Mouse (Mus musculus) G1E (cell line): ENCODE data around the gene Nid1. TPM values are rescaled to one million over a fixed set of nuclear protein-coding genes. Genes with fewer than 3 reads are reported as not detected.
"Not testable (repeated sequence)": the region's sequence is repeated elsewhere in the genome, so short reads cannot be mapped to it uniquely, and the experiment has no call there.

Experiments used
- ATAC-seq: 2 replicates; pipeline ENCODE4 v1.8.0; 2016; ENCODE audit warnings: mild to moderate bottlenecking; ENCODE audit not compliant: insufficient number of reproducible peaks, poor library complexity, low FRiP score, severe bottlenecking; ENCODE audit errors: extremely low read depth
- DNase-seq: peaks from one replicate; pipeline ENCODE4 v3.0.0; 2012; ENCODE audit warnings: low spot score
- H3K27me3 ChIP-seq: 2 replicates; pipeline ENCODE4 v1.6.1; 2012; ENCODE audit warnings: mild to moderate bottlenecking, low read length, inconsistent platforms; ENCODE audit not compliant: insufficient read depth
- H3K36me3 ChIP-seq: replicated peaks from 2 replicates; pipeline ENCODE3; 2012; ENCODE audit warnings: mild to moderate bottlenecking, inconsistent platforms
- H3K4me1 ChIP-seq: 2 replicates; pipeline ENCODE4 v1.6.1; 2012; ENCODE audit warnings: low read depth, low read length, inconsistent platforms, mixed read lengths; ENCODE audit not compliant: insufficient read depth
- H3K4me3 ChIP-seq: 2 replicates; pipeline ENCODE4 v1.5.1; 2012; ENCODE audit warnings: low read depth, mild to moderate bottlenecking, inconsistent platforms, low read length, moderate library complexity, mixed read lengths
- H3K9me3 ChIP-seq: replicated peaks from 2 replicates; pipeline ENCODE4 v1.6.1; 2012; ENCODE audit warnings: inconsistent platforms
- CTCF ChIP-seq: IDR thresholded peaks from 2 replicates; pipeline ENCODE4 v1.5.1; 2012; ENCODE audit warnings: low read depth, low read length, inconsistent platforms, mixed read lengths
- GATA1 ChIP-seq: IDR thresholded peaks from 2 replicates; pipeline ENCODE4 v1.6.1; 2012; ENCODE audit warnings: borderline replicate concordance, low read length, inconsistent platforms, mixed read lengths
- GATA2 ChIP-seq: IDR thresholded peaks from 2 replicates; pipeline ENCODE4 v1.6.1; 2012; ENCODE audit warnings: low read depth, low read length, inconsistent platforms, borderline replicate concordance
- POLR2AphosphoS5 ChIP-seq: IDR thresholded peaks from 2 replicates; pipeline ENCODE4 v1.6.1; 2012; ENCODE audit warnings: low read depth, low read length, inconsistent platforms; ENCODE audit not compliant: insufficient replicate concordance
- TAL1 ChIP-seq: conservative IDR thresholded peaks from 2 replicates; pipeline ENCODE4 v1.6.1; 2012; ENCODE audit warnings: low read depth, low read length, inconsistent platforms, mixed read lengths
- polyA plus RNA-seq: library from polyadenylated mRNA; stranded (reverse); fragments of >175 nt; gene quantifications from 2 replicates; pipeline ENCODE4 v1.2.3, GENCODE M21; 2012
- total RNA-seq, 2 experiments: library from RNA; stranded (forward) in 1 of 2; stranded (reverse) in 1 of 2; fragments of 200-1000 nt in 1 of 2; fragments of >200 nt in 1 of 2; fragmentation: Nextera tagmentation in 1 of 2; gene quantifications; 2 replicates each; pipeline ENCODE4 v1.2.3; 2014 to 2017

The Nid1 gene
- total and polyA plus RNA-seq, 3 experiments = 0.11 TPM; not detected in 2

DNA sequence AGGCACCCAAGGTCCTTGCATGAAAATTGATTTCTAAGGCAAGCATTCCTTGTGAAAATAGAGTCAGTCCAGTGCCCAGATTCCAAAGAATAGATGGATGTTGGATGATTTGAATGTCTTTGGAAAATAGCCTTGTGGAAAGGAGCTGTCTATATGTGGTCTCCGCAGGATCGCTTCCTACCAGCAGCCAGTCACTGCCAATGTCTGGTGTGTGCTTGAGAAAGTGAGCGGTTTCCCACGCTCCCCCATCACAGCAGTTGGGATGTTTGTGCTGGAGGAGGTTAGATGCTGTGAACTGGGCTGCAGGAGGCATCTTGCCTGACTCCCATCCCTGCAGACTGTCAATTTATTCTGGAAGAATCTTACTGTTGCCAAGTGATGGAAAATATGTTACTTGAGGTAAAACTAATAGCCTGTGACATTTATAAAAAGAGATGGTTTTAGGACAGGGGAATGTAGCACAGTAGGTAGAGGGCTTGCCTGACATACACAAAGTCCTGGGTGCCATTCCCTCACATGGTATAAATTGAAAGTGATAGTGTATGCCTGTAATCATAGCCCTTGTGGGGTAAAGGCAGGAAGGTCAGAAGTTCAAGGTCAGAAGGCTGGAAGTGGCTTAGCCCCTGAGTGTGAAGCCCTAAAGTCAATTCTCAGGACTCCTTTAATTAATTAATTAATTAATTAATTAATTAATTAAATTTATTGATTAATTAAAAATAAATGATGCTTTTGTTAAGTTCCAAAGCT, 24.3 kb downstream of the Nid1 start:
- no peaks in the 10 kb centered on the region for H3K36me3 ChIP-seq
- H3K4me1 ChIP-seq = no peaks in the 10 kb centered on the region
- DNase-seq = no peak
- H3K4me3 ChIP-seq = no peak overlapping the region
- no peak for ATAC-seq
- no peaks in the 10 kb centered on the region for H3K9me3 ChIP-seq
- no peak for TF ChIP-seq POLR2AphosphoS5
- TF ChIP-seq CTCF = no peak
- TF ChIP-seq GATA2 = no peak
- TF ChIP-seq GATA1 = no peak
- TF ChIP-seq TAL1 = no peak
- peaks cover 2% of the 10 kb centered on the region for H3K27me3 ChIP-seq

DNA sequence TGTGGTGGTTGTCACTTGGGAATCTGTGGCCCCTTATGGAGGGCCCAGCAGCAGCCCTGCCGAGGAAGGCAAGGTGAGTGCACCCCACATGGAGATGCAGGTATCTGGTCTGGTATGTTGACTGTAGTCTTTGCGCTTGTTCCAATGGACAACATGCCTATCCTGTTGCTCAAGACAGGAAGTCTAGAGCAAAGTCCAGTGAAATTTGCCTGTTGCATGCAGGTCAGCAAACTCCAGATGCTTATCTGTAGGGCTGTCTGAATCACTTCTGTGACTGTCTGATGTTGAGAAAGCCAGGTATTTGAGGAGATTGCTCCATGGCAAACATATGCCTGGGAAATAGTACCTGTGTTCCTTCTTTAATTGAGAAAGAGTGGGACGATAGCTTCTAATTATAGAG, 26.6 kb downstream of the Nid1 start:
- H3K4me3 ChIP-seq = no peak overlapping the region
- DNase-seq (no peak), ATAC-seq (no peak)
- H3K4me1 ChIP-seq = no peaks in the 10 kb centered on the region
- TF ChIP-seq GATA1 (no peak), GATA2 (no peak), CTCF (no peak), TAL1 (no peak), POLR2AphosphoS5 (no peak)
- H3K27me3 ChIP-seq = peaks cover 2% of the 10 kb centered on the region
- no peaks in the 10 kb centered on the region for H3K36me3 ChIP-seq
- H3K9me3 ChIP-seq = no peaks in the 10 kb centered on the region

DNA sequence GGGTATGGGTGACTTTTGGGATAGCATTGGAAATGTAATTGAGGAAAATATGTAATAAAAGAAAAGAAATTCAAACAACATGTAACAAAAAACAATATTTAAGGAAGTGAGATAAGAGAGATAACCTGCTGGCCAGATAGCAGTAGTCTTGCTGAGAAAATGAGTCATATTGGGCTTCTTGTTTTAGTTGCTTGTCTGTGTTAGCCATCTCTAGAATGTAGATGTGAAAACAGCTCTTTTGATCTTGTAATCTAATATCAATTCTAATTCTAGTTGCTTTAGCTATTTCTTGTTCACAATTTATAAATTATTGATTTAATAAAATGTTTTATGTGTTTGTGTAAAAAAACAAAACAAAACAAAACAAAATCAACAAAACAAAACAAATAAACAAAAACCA, 29.9 kb downstream of the Nid1 start:
- DNase-seq, ATAC-seq, H3K36me3 ChIP-seq, H3K4me1 ChIP-seq, H3K4me3 ChIP-seq, H3K9me3 ChIP-seq, H3K27me3 ChIP-seq: not testable (repeated sequence)

GRCm38 (mm10) chr13:13468513-13468912, 31.2 kb downstream of the Nid1 start:
- Histone ChIP-seq H3K9me3 (no peaks in the 10 kb centered on the region), H3K4me1 (no peaks in the 10 kb centered on the region), H3K4me3 (no peak overlapping the region), H3K27me3 (peaks cover 5% of the 10 kb centered on the region; the same call in 1 of the 2 replicates), H3K36me3 (no peaks in the 10 kb centered on the region)
- ATAC-seq (no peak), DNase-seq (no peak)
- TF ChIP-seq GATA1 (no peak), GATA2 (no peak), POLR2AphosphoS5 (no peak), TAL1 (no peak), CTCF (no peak)

GRCm38 (mm10) chr13:13471334-13471757, 34.0 kb downstream of the Nid1 start:
- no peak for ATAC-seq
- no peak for DNase-seq
- TF ChIP-seq GATA1 = no peak
- no peak for TF ChIP-seq POLR2AphosphoS5
- no peak for TF ChIP-seq GATA2
- TF ChIP-seq TAL1 = no peak
- no peak for TF ChIP-seq CTCF
- no peak overlapping the region for H3K4me3 ChIP-seq
- no peaks in the 10 kb centered on the region for H3K4me1 ChIP-seq
- H3K9me3 ChIP-seq = no peaks in the 10 kb centered on the region
- H3K27me3 ChIP-seq = peaks cover 2% of the 10 kb centered on the region; the same call in 1 of the 2 replicates
- no peaks in the 10 kb centered on the region for H3K36me3 ChIP-seq

DNA sequence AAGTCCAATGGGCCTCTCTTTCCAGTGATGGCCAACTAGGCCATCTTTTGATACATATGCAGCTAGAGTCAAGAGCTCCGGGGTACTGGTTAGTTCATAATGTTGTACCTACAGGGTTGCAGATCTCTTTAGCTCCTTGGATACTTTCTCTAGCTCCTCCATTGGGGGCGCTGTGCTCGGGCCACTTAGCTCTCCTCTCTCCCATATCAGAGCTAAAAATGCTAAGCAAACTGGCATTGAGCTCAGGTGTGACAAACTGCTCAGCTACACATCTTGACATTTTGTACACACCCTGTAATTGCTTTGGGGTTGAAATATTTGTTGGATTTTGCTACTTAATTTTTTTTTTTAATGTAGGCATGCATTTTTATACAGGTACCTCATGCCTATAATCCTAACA, 37.1 kb downstream of the Nid1 start:
- not testable (repeated sequence) for H3K9me3 ChIP-seq, H3K36me3 ChIP-seq, H3K4me3 ChIP-seq, H3K4me1 ChIP-seq, DNase-seq, H3K27me3 ChIP-seq, ATAC-seq

- H3K36me3 ChIP-seq = no peaks in the 10 kb centered on the region
- no peaks in the 10 kb centered on the region for H3K9me3 ChIP-seq
- DNase-seq (no peak), ATAC-seq (no peak)
- H3K27me3 ChIP-seq = peaks cover 6% of the 10 kb centered on the region; the same call in 1 of the 2 replicates
- no peak overlapping the region for H3K4me3 ChIP-seq
- H3K4me1 ChIP-seq = no peaks in the 10 kb centered on the region
- TF ChIP-seq POLR2AphosphoS5 = no peak
- TF ChIP-seq GATA1 = no peak
- no peak for TF ChIP-seq TAL1
- no peak for TF ChIP-seq GATA2
- no peak for TF ChIP-seq CTCF
These were observed 37.6 kb downstream of the Nid1 start for GRCm38 (mm10) chr13:13474991-13475390.
